Mouse (Mus musculus) stomach, adult 2 months (tissue): ENCODE results near the gene Sgca. TPM values are rescaled to one million over a fixed set of nuclear protein-coding genes. Genes with fewer than 3 reads are reported as not detected.

Source experiments
- polyA plus RNA-seq: library from polyadenylated mRNA; depleted of rRNA; stranded (reverse); fragments of >200 nt; gene quantifications from 2 replicates; pipeline ENCODE4 v1.2.3, GENCODE M21; 2012; rRNA removed

Gene Sgca
- polyA plus RNA-seq = 14.9 and 24.0 TPM in 2 replicates

GRCm38 (mm10) chr11:94976199-94976598 lies at the start of gene Sgca:
Gene Sgca, minus strand, starts transcription at chr11:94976327.

GRCm38 (mm10) chr11:95009629-95010014 lies 33.5 kb upstream of the Sgca start, which contains the start of gene Samd14:
Gene Samd14, plus strand, starts transcription at chr11:95009879.

GRCm38 (mm10) chr11:94990749-94991577 lies 14.8 kb upstream of the Sgca start, which contains the start of gene Ppp1r9b:
Gene Ppp1r9b, plus strand, starts transcription at chr11:94991035.

GRCm38 (mm10) chr11:94967419-94967818 lies 8.7 kb downstream of the Sgca start, which contains the start of gene Hils1:
Gene Hils1, plus strand, starts transcription at chr11:94967593.

GRCm38 (mm10) chr11:94936045-94936444 lies 40.1 kb downstream of the Sgca start, which contains the start of gene Col1a1:
Gene Col1a1, plus strand, starts transcription at chr11:94936224.

Other genes starting within 250 kb of the Sgca start
- gene Cdc34b, start 234.5 kb downstream of the Sgca start, polyA plus RNA-seq = 0.08 TPM in 1 of 2 replicates, not detected in the other
- not detected in 2 replicates for gene Tmem92, start 193.6 kb downstream of the Sgca start, polyA plus RNA-seq
- 75.0 and 75.6 TPM in 2 replicates for gene Col1a1, start 40.1 kb downstream of the Sgca start, polyA plus RNA-seq
- not detected in 2 replicates for gene Hils1, start 8.7 kb downstream of the Sgca start, polyA plus RNA-seq
- gene Ppp1r9b, start 14.7 kb upstream of the Sgca start, polyA plus RNA-seq = 13.7 and 18.1 TPM in 2 replicates
- gene Samd14, start 33.6 kb upstream of the Sgca start, polyA plus RNA-seq = 3.6 TPM in 2 replicates
- gene Pdk2, start 65.0 kb upstream of the Sgca start, polyA plus RNA-seq = 47.3 and 47.4 TPM in 2 replicates
- gene Itga3, start 100.5 kb upstream of the Sgca start, polyA plus RNA-seq = 35.8 and 40.0 TPM in 2 replicates
- gene Dlx3, start 143.8 kb upstream of the Sgca start, polyA plus RNA-seq = 3.0 and 7.3 TPM in 2 replicates
- 0.26 and 0.61 TPM in 2 replicates for gene Dlx4, start 169.9 kb upstream of the Sgca start, polyA plus RNA-seq